Mouse (Mus musculus) lung, embryonic 14.5 days (tissue): Measurements from ENCODE around the gene Thap12. TPM values are rescaled to one million over a fixed set of nuclear protein-coding genes. Genes with fewer than 3 reads are reported as not detected.

Experiments
- ATAC-seq: fragments of 200-750 bp; cut with Nextera tagmentation; 2 replicates; pipeline ENCODE4 v1.8.0; 2017; ENCODE audit warnings: mild to moderate bottlenecking, moderate TSS enrichment, moderate library complexity; ENCODE audit not compliant: insufficient read depth
- DNase-seq: peaks from one replicate; pipeline ENCODE4 v3.0.0-alpha.2; 2015
- H3K27ac ChIP-seq: fragments of 300-500 bp; sonication (generic); 2 replicates; pipeline ENCODE4 v1.5.1; 2014; ENCODE audit warnings: low read depth, mild to moderate bottlenecking, moderate library complexity
- H3K27me3 ChIP-seq: fragments of 300-500 bp; sonication (generic); 2 replicates; pipeline ENCODE4 v1.6.1; 2014; ENCODE audit warnings: low read length, control low read depth; ENCODE audit not compliant: insufficient read depth
- H3K36me3 ChIP-seq: fragments of 300-500 bp; sonication (generic); 2 replicates; pipeline ENCODE4 v1.6.1; 2014; ENCODE audit warnings: control low read depth; ENCODE audit not compliant: insufficient read depth
- H3K4me1 ChIP-seq: fragments of 300-500 bp; sonication (generic); 2 replicates; pipeline ENCODE4 v1.6.1; 2014; ENCODE audit warnings: antibody characterized with exemption, control low read depth; ENCODE audit not compliant: insufficient read depth
- H3K4me2 ChIP-seq: fragments of 300-500 bp; sonication (generic); 2 replicates; pipeline ENCODE4 v1.6.1; 2014; ENCODE audit warnings: mild to moderate bottlenecking
- H3K4me3 ChIP-seq: fragments of 300-500 bp; sonication (generic); 2 replicates; pipeline ENCODE4 v1.5.1; 2014; ENCODE audit warnings: low read depth, low read length
- H3K9ac ChIP-seq: fragments of 300-500 bp; sonication (generic); 2 replicates; pipeline ENCODE4 v1.6.1; 2014
- H3K9me3 ChIP-seq: fragments of 300-500 bp; sonication (generic); 2 replicates; pipeline ENCODE4 v1.6.1; 2016; ENCODE audit warnings: low read depth, low read length, control low read depth
- CTCF ChIP-seq: IDR thresholded peaks from 2 replicates; pipeline ENCODE4 v1.5.1; 2016; ENCODE audit warnings: antibody characterized with exemption, low read depth
- WGBS: fragments of 180-500 bp; shearing (Covaris S2); extraction: QIAGEN DNeasy Blood & Tissue Kit; methylation state at CpG from one replicate; pipeline ENCODE4 v1.1.7; 2014; 5-methylcytosine and 5-hydroxymethylcytosine counted together
- polyA plus RNA-seq: library from polyadenylated mRNA; unstranded; fragments of >200 nt; fragmentation: Nextera tagmentation; extraction: Ambion mirVana; gene quantifications from 2 replicates; pipeline ENCODE4 v1.2.1, GENCODE M21; 2014

Gene Thap12
- polyA plus RNA-seq, 1 experiment from 2014 or later, result 81.9 TPM

DNA sequence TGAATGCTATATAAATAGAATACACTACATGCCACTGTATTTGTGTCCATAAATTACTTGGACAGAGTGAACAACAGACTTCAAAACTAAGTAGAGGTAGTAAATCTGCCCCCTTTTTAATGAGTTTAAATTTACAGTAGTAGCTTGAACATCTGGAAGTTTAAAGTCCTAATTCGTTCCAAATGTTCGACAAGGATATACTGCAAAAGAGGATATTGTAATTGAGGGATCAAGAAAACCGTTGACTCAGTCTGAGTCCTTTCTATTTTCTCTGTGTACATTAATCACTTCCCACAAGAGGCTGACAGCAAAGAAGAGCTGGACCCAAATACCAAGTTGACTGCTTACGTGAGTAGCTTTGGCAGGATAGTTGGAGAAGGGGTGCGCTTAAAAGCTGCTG is 18.3 kb downstream of the Thap12 start:
- ATAC-seq, result no peak
- WGBS, result 41% methylated on average over 5 of the region's 5 CpGs
- H3K9me3 ChIP-seq, result no peaks in the 10 kb centered on the region
- no peak overlapping the region for H3K27ac ChIP-seq
- H3K4me3 ChIP-seq, result no peak overlapping the region
- no peak overlapping the region for H3K4me2 ChIP-seq
- H3K9ac ChIP-seq, result no peak overlapping the region
- no peaks in the 10 kb centered on the region for H3K4me1 ChIP-seq
- H3K36me3 ChIP-seq, result peaks cover 21% of the 10 kb centered on the region
- DNase-seq, result peak; percentile 17
- no peaks in the 10 kb centered on the region for H3K27me3 ChIP-seq
- TF ChIP-seq CTCF, result no peak

DNA sequence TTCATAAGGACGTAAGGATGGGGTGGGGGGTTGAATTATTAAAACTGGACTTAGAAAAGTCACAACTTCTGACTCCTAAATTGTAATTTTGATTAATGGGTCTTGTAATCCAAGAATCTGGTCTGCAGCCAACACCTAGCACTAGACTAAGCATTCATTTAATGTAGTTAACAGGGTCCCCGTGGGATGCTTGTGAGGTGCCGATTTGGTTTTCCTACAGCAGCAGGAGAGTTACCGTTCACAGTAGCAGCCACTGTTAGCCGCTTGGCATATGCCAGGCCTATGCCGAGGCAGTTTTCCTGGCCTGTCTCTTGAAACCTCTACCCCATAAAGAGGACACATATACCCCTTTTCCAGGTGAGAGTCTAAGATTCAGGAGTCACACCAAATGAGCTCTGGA is 18.7 kb downstream of the Thap12 start:
- Histone ChIP-seq H3K27me3 (no peaks in the 10 kb centered on the region), H3K27ac (no peak overlapping the region), H3K4me3 (no peak overlapping the region), H3K9ac (no peak overlapping the region), H3K9me3 (no peaks in the 10 kb centered on the region), H3K4me1 (no peaks in the 10 kb centered on the region), H3K36me3 (peaks cover 17% of the 10 kb centered on the region), H3K4me2 (no peak overlapping the region)
- DNase-seq, result no peak
- TF ChIP-seq CTCF, result no peak
- no peak for ATAC-seq
- 61% methylated on average over 6 of the region's 6 CpGs for WGBS

DNA sequence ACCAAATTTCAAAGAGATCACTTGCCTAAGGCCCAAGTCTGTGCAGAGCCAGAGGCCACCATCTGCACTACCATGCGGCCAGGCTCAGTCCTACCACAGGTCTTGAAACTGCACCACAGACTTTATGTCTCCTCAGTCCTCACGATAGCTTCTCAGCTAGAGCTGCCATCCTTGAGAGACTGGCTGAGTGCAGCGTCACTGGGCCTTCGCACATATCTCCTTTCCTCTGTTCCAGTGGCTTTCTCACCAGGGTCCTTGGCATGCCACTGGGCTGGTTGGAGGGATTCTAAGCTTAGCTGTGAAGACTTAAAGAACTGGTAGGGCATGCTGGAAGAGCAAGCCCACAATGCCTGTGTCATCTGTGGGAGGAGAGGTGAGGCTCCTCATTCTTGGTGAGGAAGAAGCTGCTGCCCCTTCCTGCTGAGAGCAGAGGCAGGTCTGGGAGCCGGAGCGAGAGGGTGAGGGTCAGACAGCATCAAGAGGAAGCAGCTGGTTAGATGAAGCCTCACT is 22.8 kb downstream of the Thap12 start:
- TF ChIP-seq CTCF, result no peak
- no peaks in the 10 kb centered on the region for H3K4me1 ChIP-seq
- H3K9me3 ChIP-seq, result no peaks in the 10 kb centered on the region
- ATAC-seq (no peak), DNase-seq (no peak)
- H3K36me3 ChIP-seq, result no peaks in the 10 kb centered on the region
- H3K27ac ChIP-seq, result no peak overlapping the region
- H3K27me3 ChIP-seq, result no peaks in the 10 kb centered on the region
- no peak overlapping the region for H3K4me2 ChIP-seq
- 77% methylated on average over 6 of the region's 6 CpGs for WGBS
- no peak overlapping the region for H3K9ac ChIP-seq
- H3K4me3 ChIP-seq, result no peak overlapping the region

DNA sequence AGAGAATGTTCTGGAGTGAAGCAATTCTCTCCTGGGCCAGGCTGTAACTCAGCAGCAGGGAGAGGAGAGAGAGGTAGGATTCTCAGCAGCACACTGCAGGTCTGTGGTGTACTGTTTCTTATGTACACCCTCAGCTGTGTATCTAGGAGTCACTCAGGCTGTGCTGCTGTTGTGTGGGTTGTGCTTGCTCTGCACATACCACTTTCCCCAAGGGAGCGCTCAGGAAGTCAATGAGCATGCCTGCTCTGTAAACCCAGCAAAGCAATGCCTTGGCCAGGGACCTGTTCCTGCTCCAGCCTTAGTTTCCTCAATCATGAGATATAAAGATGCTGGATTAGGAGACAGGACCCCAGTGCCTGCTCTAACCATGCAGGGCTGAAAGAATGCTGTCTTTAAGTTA is 25.1 kb downstream of the Thap12 start:
- DNase-seq (no peak), ATAC-seq (no peak)
- WGBS, result 82% methylated on average over 1 of the region's 1 CpGs
- H3K27me3 ChIP-seq, result no peaks in the 10 kb centered on the region
- H3K36me3 ChIP-seq, result no peaks in the 10 kb centered on the region
- H3K4me2 ChIP-seq, result no peak overlapping the region
- no peak for TF ChIP-seq CTCF
- no peaks in the 10 kb centered on the region for H3K9me3 ChIP-seq
- H3K27ac ChIP-seq, result no peak overlapping the region
- H3K4me1 ChIP-seq, result no peaks in the 10 kb centered on the region
- H3K9ac ChIP-seq, result no peak overlapping the region
- no peak overlapping the region for H3K4me3 ChIP-seq

DNA sequence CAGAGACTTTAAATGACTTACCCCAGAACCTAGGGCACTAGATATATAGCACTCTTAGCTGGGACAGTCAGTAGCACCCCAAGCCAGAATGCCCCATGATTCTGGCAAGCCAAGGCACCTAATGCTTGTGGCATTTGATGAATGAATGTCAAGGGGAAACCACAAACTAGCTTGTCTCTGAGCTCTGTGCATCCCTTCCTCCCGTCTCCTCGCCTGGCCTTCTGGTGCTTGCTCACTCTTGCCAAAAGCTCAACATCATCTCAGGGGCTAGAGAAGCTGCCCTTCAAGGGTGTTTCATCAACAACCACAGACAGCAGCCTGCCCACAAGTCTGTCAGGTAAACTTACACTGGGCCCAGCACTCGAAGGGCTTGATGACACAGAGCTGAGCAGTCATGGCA is 25.6 kb downstream of the Thap12 start:
- Histone ChIP-seq H3K9me3 (no peaks in the 10 kb centered on the region), H3K4me2 (no peak overlapping the region), H3K27me3 (no peaks in the 10 kb centered on the region), H3K9ac (no peak overlapping the region), H3K4me1 (no peaks in the 10 kb centered on the region), H3K4me3 (no peak overlapping the region), H3K27ac (no peak overlapping the region), H3K36me3 (no peaks in the 10 kb centered on the region)
- no peak for TF ChIP-seq CTCF
- DNase-seq (no peak), ATAC-seq (no peak)
- 59% methylated on average over 3 of the region's 3 CpGs for WGBS

DNA sequence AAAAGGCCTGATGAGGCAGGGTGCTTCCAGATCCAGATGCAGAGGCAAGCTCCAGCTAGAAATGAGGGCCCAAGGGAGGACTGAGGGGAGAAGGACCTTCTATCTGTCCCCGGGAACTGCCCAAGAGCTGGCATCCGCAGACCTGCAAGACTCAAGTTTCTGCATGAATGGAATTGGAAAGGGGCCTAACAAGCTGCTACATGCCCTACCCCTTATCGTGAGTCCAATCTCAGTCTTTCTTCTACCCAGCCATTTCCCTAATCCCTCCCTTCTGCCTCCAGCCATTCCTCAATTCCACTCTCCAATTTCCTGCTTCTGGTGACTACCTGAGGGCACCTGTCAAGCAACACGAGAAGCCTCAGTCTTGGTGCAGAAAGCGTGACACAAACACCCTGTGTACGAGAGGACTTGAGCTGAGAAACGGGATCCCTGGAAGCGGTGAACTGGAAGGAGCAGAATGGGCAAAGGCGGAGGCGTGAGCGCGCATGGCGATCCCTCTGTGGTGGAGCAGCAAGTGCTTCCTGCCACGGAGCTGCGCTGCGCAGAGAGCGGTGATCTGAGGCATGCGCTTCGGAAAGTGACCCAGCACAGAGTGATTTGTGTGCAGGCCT is 26.9 kb downstream of the Thap12 start:
- no peak for TF ChIP-seq CTCF
- 26% methylated on average over 19 of the region's 19 CpGs for whole genome bisulfite sequencing
- no peaks in the 10 kb centered on the region for H3K9me3 ChIP-seq
- DNase-seq, result peak; percentile 28
- ATAC-seq, result no peak
- H3K36me3 ChIP-seq, result no peaks in the 10 kb centered on the region
- H3K9ac ChIP-seq, result no peak overlapping the region
- no peaks in the 10 kb centered on the region for H3K4me1 ChIP-seq
- no peak overlapping the region for H3K27ac ChIP-seq
- H3K27me3 ChIP-seq, result no peaks in the 10 kb centered on the region
- no peak overlapping the region for H3K4me3 ChIP-seq
- H3K4me2 ChIP-seq, result peak overlapping the region; percentile 40

DNA sequence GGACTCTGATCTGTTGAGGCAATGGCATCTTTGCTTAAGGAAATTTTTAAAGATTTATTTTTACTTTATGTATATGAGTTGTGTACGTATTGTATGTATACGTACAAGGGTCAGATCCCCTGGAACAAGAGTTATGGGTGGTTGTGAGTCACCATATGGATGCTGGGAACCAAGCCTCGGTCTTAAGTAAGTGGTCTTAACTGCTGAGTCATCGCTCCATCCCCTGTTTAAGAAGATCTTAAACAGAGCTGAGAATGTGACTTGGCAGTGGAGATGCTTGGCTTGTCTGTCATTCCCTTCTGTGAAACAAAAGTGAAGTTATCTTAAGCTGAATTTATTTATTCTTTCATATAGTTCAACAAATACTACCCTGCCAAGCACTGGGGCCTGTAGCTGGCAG is 31.1 kb downstream of the Thap12 start:
- Histone ChIP-seq H3K9ac (no peak overlapping the region), H3K27me3 (no peaks in the 10 kb centered on the region), H3K27ac (no peak overlapping the region), H3K4me3 (no peak overlapping the region), H3K4me1 (peaks cover 4% of the 10 kb centered on the region; the same call in 1 of the 2 replicates), H3K9me3 (no peaks in the 10 kb centered on the region), H3K36me3 (no peaks in the 10 kb centered on the region), H3K4me2 (no peak overlapping the region)
- no peak for TF ChIP-seq CTCF
- ATAC-seq, result no peak
- DNase-seq, result no peak
- 76% methylated on average over 4 of the region's 4 CpGs for WGBS
